Mouse (Mus musculus) urinary bladder, adult 2 months (tissue): ENCODE results near the gene Dlgap1. TPM values are rescaled to one million over a fixed set of nuclear protein-coding genes. Genes with fewer than 3 reads are reported as not detected.

Experiments
- DNase-seq: peaks from one replicate; pipeline ENCODE4 v3.0.0; 2022; ENCODE audit warnings: low spot score
- polyA plus RNA-seq: library from polyadenylated mRNA; depleted of rRNA; stranded (reverse); fragments of >200 nt; gene quantifications from 2 replicates; pipeline ENCODE4 v1.2.3, GENCODE M21; 2012

Dlgap1 gene
- polyA plus RNA-seq, 1 experiment = 1.6 TPM

DNA sequence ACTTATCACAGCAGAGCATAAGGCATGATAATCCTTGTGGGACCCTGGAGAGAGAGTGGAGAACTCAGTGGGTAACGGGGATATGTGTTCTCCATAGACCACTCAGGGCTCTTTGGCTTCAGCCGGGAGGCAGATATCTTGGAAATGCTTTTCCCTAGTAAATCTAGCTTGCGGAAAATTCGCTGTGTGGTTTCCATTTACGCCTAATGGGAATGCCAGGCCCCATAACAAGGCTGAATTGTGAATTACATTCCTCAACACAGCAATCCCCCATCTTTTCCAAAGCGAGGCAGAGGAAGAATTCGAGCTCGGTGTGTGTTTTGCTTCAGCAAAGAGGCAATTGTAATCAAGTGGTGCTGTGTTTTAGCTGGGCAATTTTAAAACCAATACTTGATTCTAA, 372.4 kb downstream of the Dlgap1 start:
- DNase-seq = no peak

DNA sequence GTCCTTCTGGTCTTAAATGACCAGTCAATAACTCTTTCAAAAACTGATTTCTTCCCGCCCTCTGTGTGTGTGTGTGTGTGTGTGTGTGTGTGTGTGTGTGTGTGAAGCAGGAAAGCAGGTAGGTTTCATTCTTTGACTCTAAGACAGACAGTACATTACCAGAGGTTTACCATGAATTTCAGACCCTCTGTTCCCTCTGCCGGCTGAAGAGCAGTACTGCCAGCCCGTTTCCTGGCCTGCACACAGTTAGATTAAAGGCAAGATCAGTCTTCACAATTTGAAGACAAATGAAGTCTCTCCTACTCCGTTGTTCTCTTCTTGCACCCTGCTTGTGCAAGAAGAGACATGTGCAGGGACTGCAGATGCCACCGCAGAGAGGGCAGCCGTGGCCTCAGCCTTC, 373.0 kb downstream of the Dlgap1 start:
- DNase-seq = no peak

DNA sequence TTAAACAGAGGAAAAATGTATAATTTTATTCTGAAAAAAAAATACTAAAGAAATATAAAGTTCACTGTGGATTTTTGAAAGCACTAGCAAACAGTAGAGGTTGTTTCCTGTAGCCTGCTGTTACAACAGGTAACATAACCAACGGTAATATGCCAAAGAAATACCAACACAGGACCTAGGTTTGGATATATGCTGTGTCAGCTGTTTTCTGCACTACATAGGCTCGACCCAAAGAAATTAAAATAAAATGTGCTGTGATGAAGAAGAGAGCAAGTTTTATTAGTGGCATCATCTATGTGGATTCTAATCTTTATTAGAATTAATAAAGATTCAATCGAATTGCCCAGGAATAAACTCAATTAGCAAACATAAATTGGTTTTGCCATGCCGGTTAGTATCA, 378.5 kb downstream of the Dlgap1 start:
- no peak for DNase-seq

DNA sequence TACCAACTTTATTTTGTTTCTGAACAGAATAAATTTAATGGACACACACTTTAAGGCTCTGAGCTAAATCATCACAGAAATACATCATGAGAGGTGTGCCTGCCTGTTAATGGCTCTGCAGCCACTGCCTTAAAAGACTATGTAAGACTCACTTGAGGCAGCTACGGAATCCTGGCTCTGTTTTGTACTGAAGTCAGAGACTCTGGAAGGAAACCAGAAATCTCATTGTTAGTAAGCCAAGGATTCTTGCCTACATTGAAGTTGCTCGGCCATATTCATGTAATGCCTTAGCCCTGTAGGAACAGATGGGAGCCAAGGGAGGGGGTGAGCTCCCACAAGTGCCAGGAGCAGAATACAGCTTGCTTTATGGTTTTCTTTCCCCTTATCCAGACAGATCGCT, 394.7 kb downstream of the Dlgap1 start:
- DNase-seq = no peak

DNA sequence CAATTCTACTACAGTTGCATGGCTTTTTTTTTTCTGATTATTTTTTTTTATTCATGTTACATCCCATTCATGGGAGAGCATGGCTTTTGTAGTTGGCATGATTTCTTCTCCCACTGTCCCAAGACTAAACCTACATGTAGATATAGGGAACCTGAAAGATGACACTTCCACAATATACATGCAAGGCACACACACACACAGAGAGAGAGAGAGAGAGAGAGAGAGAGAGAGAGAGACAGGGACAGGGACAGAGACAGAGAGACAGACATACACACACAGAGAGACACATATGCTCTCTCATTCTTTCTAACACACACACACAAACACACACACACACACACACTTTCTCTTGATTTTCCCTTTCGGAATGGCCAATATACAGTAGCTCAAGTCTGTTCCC, 395.1 kb downstream of the Dlgap1 start:
- DNase-seq = no peak

DNA sequence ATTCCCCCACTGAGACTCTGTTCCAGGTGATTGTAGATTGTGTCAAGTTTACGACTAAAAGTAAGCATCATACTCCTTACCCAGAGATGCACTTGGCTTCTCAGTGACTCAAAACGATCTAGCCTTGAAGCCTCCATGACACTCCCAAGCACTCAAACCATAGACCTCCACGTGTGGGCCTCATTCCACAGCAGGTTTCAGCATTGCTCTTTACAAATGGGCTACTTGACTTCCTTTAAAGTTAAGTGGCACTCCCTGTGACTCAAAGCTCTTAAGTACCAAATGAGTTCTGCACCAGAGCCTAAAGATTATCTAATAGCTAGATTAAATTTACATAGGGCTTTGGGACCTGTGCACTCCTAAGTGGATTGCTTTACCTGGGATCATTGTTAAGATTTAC, 400.3 kb downstream of the Dlgap1 start:
- DNase-seq = no peak

DNA sequence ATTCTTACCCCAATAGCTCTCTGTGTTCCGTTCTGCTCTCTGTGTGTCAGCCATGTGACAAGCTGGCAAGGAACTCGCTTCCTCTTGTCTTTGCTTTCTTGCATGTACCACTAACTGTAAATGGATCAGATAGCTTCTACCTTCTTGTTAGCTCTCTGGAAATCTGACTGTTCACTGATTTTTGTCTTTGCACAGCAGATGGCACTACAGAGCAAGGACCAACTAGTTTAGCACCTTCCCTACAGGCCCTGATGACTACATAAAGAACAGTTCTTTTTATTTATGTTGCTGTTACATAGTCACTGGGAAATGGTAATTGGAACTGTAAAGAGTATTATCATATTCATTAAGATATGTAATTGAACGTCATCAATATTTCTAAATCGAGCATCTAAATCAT, 408.1 kb downstream of the Dlgap1 start:
- no peak for DNase-seq

DNA sequence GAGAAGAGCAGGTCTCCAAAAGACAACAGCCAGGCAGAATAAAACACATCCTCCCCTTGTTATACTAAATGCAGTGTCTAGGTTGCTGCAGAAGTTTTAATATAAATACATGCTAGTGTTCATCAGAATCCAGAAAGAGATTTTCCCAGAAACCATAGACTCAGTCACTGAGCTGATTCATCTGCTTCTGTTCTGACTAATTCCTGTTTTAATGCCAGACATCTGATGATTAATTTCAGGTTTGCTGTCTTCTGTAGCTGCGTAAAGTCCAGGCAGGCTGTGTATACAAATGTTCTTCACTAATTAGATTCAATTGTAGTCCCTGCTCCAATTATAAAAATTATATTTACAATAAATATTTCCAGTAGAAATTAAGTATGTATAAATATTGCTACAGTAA, 419.6 kb downstream of the Dlgap1 start:
- DNase-seq = no peak

DNA sequence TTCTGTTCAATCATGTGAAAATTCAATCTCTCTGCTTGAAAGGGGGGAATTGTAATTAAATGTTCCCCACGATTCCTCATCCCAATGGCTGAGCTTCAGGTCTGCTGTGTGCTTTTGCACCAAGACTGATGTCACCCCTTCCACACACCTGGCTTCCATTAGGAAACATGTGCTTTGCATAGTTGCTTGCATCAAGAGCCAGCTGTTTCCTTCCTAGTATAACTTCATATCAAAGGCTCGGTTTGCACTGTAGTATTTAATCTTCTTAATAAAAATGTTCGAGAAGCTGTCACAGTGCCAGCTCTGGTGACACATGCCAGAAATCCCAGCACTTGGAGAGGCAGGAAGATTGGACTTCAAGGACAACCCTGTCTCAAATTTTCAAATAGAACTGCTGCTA, 428.3 kb downstream of the Dlgap1 start:
- no peak for DNase-seq

DNA sequence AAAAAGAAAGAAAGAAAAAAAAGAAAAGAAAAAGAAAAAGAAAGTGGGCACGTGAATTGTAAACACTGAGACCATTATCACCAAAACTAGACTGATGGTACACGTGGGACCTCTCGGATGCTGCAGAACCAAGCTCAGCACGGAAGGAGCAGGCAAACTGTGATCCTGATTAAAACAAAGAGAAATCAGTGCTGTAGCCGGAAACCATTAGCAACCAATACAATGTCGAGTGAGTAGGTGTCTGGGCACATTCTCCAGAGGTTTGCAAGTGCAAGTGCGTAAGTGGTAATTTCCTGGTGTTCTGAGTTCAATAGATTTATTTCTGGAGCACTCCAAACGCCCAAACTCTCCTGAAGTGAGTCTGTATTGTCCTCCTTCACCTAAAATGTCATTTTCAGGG, 428.8 kb downstream of the Dlgap1 start:
- no peak for DNase-seq

DNA sequence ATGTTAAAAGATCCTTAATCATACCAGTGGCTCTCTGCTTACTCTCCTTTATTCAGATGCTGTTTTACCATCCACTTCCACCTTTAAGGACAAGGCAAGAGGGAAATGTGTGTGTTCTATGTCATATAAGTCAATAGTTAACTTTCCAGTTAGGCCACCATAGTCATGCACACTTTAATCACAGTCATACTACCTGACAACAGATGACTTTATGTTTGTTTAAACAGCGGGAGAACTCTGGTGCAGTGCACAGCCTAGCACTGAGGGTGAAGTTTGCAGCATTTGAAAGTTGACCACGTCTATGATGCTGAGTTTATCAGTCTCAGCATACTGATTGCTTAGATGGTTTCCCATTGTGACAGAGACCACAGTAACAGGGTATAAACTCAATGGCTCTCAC, 433.0 kb downstream of the Dlgap1 start:
- no peak for DNase-seq

DNA sequence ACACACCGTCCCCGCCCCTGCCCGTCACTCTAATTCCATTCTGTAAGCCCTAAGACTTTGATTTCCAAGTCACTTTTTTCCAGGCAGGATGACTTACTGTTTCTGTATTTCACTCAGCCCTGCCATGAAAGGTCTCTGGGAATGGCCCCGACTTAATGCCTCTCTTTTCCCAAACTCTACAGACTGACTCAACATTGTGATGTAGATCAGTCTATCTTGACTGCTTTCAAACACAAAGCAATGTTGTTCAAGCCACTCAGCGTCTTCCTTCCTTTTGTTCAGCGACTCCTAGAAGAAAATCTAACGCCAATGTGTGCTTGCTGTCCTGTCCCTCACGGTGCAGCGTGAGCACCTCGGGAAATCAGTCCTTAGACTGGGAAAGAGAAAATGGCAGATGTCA, 434.9 kb downstream of the Dlgap1 start:
- no peak for DNase-seq

DNA sequence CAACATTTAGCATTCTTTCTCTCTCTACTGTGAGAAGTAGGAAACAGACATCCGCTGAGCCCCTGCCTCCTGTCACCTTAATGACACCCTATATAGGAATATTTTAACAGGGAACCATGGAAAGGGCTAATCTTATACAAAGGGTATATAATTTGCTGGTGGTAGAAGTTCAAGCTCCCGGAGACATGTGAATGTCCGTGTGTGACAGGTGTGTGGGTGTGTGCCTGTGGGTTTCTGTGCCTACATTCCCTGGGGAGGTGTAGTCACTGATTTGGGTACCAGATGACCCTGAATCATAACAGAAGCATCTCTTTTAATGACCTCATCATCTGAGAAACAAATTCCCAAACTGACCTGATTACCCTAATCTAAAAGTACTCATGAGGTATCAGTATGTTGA, 445.3 kb downstream of the Dlgap1 start:
- DNase-seq = no peak

DNA sequence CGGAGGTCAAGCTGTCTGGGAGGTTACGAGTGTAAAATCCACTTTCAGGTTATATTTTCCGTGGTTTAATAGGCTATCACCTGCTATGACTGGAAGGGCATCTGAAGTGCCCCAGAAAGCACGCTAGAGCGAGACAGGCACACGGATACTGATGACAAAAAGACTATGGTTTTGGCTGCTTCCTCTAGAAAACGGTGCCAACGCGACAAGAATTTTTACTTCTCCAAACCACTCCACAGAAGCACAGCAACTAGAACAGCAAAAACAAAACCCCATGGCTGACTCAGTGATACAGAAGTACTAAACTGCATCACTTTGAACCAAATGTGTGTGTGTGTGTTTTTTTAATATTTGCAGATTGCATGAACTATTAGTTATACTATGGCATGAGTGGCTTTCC, 459.0 kb downstream of the Dlgap1 start:
- no peak for DNase-seq

DNA sequence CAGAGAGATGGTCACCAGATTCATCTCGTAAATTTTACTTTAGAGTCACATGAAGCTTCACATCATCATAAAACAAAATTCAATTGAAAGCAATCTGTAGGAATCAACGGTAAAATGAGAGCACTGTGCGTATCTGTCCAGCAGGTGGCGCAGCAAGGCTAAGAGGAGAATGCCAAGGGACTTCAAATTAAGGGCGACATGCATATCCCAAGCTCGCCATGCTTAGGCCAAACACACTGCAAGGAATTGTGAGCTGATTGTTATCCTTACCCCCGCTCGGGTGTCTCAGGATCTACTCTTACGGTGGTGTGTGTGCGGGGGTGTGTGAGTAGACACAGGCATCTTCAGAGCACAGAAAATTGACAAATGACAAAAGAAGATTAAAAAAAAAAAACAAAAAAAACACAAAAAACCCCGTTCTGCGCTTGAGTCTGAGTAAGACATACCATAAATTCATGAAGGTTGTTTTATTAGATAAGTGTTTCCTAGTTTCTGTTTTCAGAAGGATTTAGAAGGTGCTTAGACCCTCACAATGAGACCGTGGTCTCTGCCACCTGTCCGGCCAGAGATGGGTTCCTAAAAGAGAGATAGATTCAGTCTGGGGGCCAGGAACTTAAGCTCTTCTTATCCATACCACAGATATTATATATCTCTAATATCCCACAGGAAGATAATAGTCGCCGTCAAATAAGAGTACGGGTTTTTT, 461.0 kb downstream of the Dlgap1 start:
- DNase-seq = peak; percentile 36

DNA sequence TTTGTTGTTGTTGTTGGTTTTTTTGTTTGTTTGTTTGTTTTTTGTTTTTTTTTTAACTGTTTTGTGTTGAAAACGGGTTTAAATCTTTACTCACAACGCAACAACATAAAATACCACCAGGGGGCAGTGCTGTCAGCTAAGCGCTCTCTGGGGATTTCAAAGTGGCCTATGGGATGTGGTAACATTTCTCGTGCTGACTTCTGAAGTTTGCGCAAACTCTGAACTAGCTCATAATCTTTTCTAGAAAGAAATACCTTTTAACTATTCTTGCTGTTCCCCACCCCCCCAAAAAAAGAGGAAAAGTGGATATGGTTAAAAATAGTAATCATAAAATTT, 461.5 kb downstream of the Dlgap1 start:
- no peak for DNase-seq

DNA sequence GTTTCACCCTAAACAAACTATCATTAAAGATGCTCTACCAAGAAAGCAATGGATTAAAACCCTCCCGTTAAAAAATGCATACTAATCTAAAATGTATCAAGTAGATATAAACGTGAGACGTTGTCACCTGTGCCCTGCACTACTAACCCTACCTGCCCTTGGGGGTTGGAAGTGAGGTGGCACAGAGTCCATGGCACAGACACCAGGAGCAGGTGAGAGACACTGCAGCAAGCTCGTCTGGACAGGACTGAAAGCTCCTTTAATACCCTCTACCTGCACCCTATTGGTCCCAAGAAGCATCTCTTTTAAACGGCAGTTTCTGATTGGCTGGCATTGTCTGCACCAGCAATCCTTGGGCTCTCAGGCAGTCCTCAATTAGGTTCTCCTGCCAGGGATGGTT, 464.0 kb downstream of the Dlgap1 start:
- no peak for DNase-seq

DNA sequence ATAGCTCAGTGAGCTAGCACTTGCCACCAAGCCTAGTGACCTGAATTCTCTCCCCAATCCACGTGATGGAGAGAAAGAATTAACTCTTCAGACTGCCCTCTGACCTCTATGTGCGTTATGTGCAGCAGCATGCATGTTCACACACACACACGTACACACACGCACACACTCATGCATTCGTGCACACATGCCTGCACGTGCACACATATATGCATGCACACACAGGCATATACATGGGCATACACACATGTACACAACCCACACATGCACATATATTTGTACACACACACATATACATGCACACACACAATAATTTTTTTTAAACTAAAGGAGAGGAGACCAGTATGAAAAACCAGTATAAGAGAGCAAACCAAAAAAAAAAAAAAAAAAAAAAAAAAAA, 465.7 kb downstream of the Dlgap1 start:
- no peak for DNase-seq

DNA sequence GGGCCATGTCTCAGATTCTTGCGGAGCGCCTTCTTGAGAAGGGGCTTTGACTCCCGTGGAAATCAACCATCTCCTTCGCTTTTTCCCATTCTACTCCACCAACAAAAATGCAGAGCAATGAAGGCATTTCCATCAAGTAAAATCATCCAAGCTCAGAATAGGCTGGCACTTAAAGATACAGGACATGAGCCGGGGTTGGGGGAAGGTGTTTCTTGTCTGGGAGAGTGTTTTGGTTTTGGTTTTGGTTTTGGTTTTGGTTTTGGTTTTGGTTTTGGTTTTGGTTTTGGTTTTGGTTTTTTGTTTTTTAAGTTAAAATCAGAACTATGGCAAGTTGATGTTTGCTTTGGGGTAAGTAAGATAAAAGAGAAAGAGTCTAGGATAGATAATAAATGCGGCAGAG, 466.7 kb downstream of the Dlgap1 start:
- no peak for DNase-seq

DNA sequence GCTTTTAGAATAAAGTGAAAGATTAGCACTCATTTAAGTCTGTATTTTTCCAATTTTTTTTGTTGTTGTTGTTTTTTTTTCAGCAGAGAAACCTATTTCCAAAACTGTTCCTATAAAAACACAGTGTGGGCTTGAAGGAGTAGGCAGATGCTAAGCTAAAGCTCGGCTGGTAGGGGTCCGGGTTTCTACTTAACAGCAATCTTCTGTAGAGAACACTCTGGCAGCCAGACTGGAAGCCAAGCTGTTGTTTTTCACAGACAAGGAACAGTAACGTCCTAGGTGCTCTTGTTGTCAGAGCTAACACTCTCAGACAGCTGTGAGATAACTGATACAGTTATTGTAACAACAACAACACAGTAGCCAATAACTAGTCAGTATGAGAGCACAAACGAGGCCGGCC, 468.4 kb downstream of the Dlgap1 start:
- DNase-seq = no peak

DNA sequence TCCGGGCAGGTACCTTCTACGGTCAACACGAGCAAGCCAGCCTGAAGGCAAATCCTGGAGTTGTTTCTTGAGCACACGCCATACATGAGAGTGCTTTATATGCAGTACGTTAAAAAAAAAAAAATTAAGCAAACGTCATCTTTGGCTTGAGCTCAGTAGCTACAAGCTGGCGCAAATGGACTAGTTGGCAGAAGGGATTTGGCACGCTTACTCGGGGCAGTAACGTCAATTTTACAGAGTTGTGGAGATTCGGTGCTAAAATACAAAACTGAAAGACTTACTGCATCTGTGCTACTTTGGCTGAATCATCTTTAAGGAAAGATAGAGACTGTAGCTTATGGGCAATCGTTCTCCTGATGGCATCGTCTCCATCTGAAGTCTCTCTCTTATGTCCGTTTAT, 474.1 kb downstream of the Dlgap1 start:
- no peak for DNase-seq

DNA sequence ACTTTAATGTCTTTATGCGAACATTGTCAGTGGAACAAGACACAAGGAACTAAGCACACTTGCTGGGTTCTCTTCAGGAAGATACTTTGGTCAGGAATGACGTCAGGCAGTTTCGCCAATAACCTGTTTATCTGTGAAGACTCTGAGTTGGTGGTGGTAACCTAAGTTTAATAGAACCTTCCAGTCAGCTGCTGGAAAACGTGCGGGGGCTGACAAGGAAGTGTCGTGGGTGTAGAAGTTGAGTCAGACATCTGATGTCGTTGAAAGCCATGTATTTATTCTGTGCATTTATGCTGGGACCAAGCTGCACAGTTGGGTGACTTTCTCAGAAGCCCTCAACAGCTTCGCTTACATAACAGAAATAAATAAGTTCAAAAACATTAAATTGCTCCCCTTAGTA, 477.6 kb downstream of the Dlgap1 start:
- no peak for DNase-seq

DNA sequence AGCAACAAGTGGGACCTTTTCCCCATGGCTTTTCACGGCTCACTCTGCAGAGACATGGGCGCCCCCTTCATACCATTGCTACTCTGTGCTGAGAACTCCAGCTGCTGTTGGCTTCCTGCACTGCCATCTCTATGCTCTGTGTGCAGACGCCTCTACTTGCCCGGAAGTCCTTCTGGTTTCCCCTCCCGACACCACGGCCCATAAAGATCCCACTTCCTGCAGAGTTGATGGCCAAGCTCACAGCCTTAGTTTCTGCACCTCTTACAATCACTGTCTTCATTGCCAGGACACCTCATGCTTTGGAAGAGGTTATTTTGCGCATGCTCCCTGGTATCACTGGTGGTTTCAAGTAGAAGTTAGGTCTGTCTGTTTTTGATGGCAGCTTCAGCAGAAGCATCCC, 486.2 kb downstream of the Dlgap1 start:
- DNase-seq = no peak

DNA sequence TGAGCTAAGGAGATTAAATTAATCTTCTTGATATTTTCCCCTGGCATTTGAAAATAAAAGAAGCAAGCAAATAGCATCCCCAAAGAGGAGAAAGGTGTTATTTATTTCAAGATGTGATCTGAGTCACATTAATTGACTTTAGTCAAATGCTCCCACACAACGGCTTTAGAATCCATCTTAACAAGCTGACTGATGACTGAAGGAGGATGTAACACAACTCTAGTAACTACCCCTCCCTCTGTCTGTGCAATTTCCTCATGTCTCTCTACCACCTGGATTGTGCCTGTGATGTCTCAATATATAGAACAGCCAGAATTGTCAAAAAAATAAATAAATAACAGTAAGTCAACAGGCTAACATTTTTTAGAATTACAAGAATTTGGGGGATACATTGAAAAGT, 488.2 kb downstream of the Dlgap1 start:
- no peak for DNase-seq

DNA sequence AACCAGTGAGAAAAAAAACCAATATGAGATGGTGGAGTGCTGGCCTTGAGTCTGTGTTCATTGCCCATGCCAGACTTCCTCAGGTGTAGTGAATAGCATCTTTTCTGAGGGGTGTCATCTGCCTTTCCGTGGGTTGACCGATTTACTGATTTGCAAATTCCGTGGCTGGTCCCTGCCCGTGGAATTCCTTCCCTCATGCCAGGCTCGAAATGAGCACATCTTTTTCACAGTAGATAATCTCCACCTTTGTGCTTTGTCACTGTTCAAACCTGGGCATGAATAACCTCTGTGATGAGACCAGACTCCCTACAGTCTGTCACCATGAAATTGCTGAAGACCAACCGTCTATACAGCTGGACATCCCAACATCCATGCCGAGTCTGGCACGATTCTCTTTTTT, 493.4 kb downstream of the Dlgap1 start:
- no peak for DNase-seq
